Mouse (Mus musculus): ENCODE measurements at regions not wholly inside any gene's neighbourhood (a gene's known extent, or its start where the extent isn't known, plus 50 kb on each side); places are given as distances from the start of the nearest gene placed in this dataset.
A peak's percentile ranks its signal among the peaks of the same experiment; 100 is the strongest.

- DNase-seq (ENCODE audit: low spot score in 2 of 2), result peak; percentile 42 to 80
Measured at GRCm38 (mm10) chr4:70952671-70953070, 417.9 kb upstream of the Megf9 start.

GRCm38 (mm10) chr4:70940146-70940545 lies 405.4 kb upstream of the Megf9 start:
- DNase-seq (ENCODE audit: low spot score in 2 of 2), result no peak

- DNase-seq (ENCODE audit: low spot score in 2 of 2), result no peak
Measured at GRCm38 (mm10) chr4:70934140-70934539, 399.3 kb upstream of the Megf9 start.

- no peak for DNase-seq (ENCODE audit: low spot score in 2 of 2)
Measured at GRCm38 (mm10) chr4:70921972-70922692, 387.3 kb upstream of the Megf9 start.

GRCm38 (mm10) chr4:70914566-70914965 lies 379.8 kb upstream of the Megf9 start:
- DNase-seq (ENCODE audit: low spot score in 2 of 2), result no peak

- DNase-seq (ENCODE audit: low spot score in 2 of 2), result no peak
Measured at GRCm38 (mm10) chr4:70906771-70907749, 372.3 kb upstream of the Megf9 start.
